ENCODE assay signal across 17 mouse cellular contexts in the genomic region with DNA sequence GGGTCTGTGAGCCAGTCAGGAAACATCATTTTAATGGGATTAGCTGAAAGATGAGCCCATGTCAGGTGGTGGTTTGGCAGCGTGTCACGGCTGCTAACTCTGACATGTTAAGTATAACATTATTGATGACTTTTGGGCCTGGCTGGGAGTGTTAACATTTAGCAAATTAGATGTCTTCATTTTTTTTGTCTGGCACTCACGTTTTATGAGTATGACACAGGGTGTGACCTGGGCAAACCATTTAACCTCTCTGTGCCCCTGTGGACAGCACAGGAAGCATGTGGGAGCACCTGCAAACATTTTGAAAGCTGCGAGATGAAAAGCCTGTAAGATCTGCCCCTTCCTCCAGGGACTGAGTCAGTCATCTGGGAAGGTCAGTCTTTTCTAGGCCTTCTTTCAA. TPM values are rescaled to one million over a fixed set of nuclear protein-coding genes. Genes with fewer than 3 reads are reported as not detected.
DNase-seq lines count a peak whose midpoint lies in the region; ATAC-seq lines count a peak whose summit lies in the region.
"Had no signal": no experiment of that assay in that cellular context is flagged by ENCODE, and none has a peak within 500 bp of the region (broad histone marks: within the 10 kb centered on the region; RNA-seq: fewer than 3 reads in every experiment).

No protein-coding gene starts in this region.

- H3K4me2 ChIP-seq in forebrain, embryonic 15.5 days (replicated peaks) = no peak overlapping the region
- H3K4me2 ChIP-seq in forebrain, embryonic 16.5 days (ENCODE audit: low read length) = no peak overlapping the region
- H3K4me2 ChIP-seq in midbrain, embryonic 11.5 days = no peak overlapping the region
- H3K4me2 ChIP-seq in midbrain, embryonic 16.5 days (ENCODE audit: low read length) = no peak overlapping the region
- H3K4me2 ChIP-seq in embryonic facial prominence, embryonic 14.5 days (ENCODE audit: low read depth, low read length) = no peak overlapping the region
- no peak overlapping the region for H3K4me2 ChIP-seq in stomach, embryonic 16.5 days (ENCODE audit: low read depth, low read length)
- H3K4me2 ChIP-seq: limb, embryonic 12.5 days; neural tube, embryonic 13.5 days had no signal

- 43% methylated on average over 4 of the region's 4 CpGs for WGBS in forebrain, embryonic 15.5 days
- 50% methylated on average over 4 of the region's 4 CpGs for WGBS in forebrain, embryonic 16.5 days
- WGBS in midbrain, embryonic 11.5 days = 25% methylated on average over 4 of the region's 4 CpGs
- 36% methylated on average over 4 of the region's 4 CpGs for WGBS in midbrain, embryonic 16.5 days
- 21% methylated on average over 4 of the region's 4 CpGs for WGBS in embryonic facial prominence, embryonic 14.5 days
- 30% methylated on average over 4 of the region's 4 CpGs for WGBS in stomach, embryonic 16.5 days

- peak; percentile 81 for DNase-seq in midbrain, embryonic 11.5 days (ENCODE audit: low spot score, missing footprints)
- DNase-seq in embryonic facial prominence, embryonic 14.5 days (ENCODE audit: low spot score) = no peak
- no peak for DNase-seq in frontal cortex, postnatal 36 days (ENCODE audit: low spot score in 2 of 2)
- no peak for DNase-seq in urinary bladder, postnatal 14 days (ENCODE audit: low spot score)
- DNase-seq: cerebellum, adult 8-10 months; heart, postnatal 4 days; lung, adult 2 months; spleen, adult 18-20 months; thymus, adult 18-20 months had no signal

- H3K9me3 ChIP-seq in forebrain, embryonic 15.5 days = no peaks in the 10 kb centered on the region
- H3K9me3 ChIP-seq in forebrain, embryonic 16.5 days (ENCODE audit: control insufficient read depth, low read length) = no peaks in the 10 kb centered on the region
- H3K9me3 ChIP-seq in midbrain, embryonic 11.5 days (ENCODE audit: control insufficient read depth, low read length) = no peaks in the 10 kb centered on the region
- no peaks in the 10 kb centered on the region for H3K9me3 ChIP-seq in midbrain, embryonic 16.5 days (replicated peaks; ENCODE audit: control insufficient read depth, low read length, poor library complexity, severe bottlenecking)
- no peaks in the 10 kb centered on the region for H3K9me3 ChIP-seq in embryonic facial prominence, embryonic 14.5 days (ENCODE audit: control insufficient read depth, low read length)
- no peaks in the 10 kb centered on the region for H3K9me3 ChIP-seq in stomach, embryonic 16.5 days (replicated peaks; ENCODE audit: control insufficient read depth, low read length)
- H3K9me3 ChIP-seq: limb, embryonic 12.5 days; neural tube, embryonic 13.5 days had no signal

- no peak overlapping the region for H3K4me3 ChIP-seq in forebrain, embryonic 15.5 days
- no peak overlapping the region for H3K4me3 ChIP-seq in forebrain, embryonic 16.5 days (replicated peaks; ENCODE audit: low read length)
- no peak overlapping the region for H3K4me3 ChIP-seq in midbrain, embryonic 11.5 days (ENCODE audit: low read depth, low read length)
- no peak overlapping the region for H3K4me3 ChIP-seq in midbrain, embryonic 16.5 days (ENCODE audit: low read depth, low read length)
- H3K4me3 ChIP-seq in embryonic facial prominence, embryonic 14.5 days (ENCODE audit: low read depth, low read length) = no peak overlapping the region
- no peak overlapping the region for H3K4me3 ChIP-seq in stomach, embryonic 16.5 days (replicated peaks; ENCODE audit: low read length)
- H3K4me3 ChIP-seq: erythroblast, embryonic 14.5 days; limb, embryonic 12.5 days; neural tube, embryonic 13.5 days had no signal

- H3K4me1 ChIP-seq in forebrain, embryonic 15.5 days = peaks cover 25% of the 10 kb centered on the region
- peaks cover 22% of the 10 kb centered on the region for H3K4me1 ChIP-seq in forebrain, embryonic 16.5 days (replicated peaks; ENCODE audit: control insufficient read depth, insufficient read depth, low read length)
- H3K4me1 ChIP-seq in midbrain, embryonic 11.5 days (ENCODE audit: control insufficient read depth, insufficient read depth, low read length) = peaks cover 15% of the 10 kb centered on the region
- H3K4me1 ChIP-seq in midbrain, embryonic 16.5 days (ENCODE audit: control insufficient read depth, insufficient read depth, low read length) = peaks cover 8% of the 10 kb centered on the region
- peaks cover 31% of the 10 kb centered on the region for H3K4me1 ChIP-seq in embryonic facial prominence, embryonic 14.5 days (ENCODE audit: control insufficient read depth, insufficient read depth, low read length)
- H3K4me1 ChIP-seq in stomach, embryonic 16.5 days (ENCODE audit: control insufficient read depth, insufficient read depth, low read length) = peaks cover 43% of the 10 kb centered on the region

- H3K27me3 ChIP-seq in forebrain, embryonic 15.5 days = no peaks in the 10 kb centered on the region
- no peaks in the 10 kb centered on the region for H3K27me3 ChIP-seq in forebrain, embryonic 16.5 days (replicated peaks; ENCODE audit: control insufficient read depth, insufficient read depth, low read length)
- H3K27me3 ChIP-seq in midbrain, embryonic 11.5 days (ENCODE audit: control insufficient read depth, insufficient read depth, low read length) = no peaks in the 10 kb centered on the region
- H3K27me3 ChIP-seq in midbrain, embryonic 16.5 days (ENCODE audit: control insufficient read depth, insufficient read depth, low read depth, low read length) = no peaks in the 10 kb centered on the region
- no peaks in the 10 kb centered on the region for H3K27me3 ChIP-seq in embryonic facial prominence, embryonic 14.5 days (replicated peaks; ENCODE audit: control insufficient read depth, insufficient read depth, low read length)
- no peaks in the 10 kb centered on the region for H3K27me3 ChIP-seq in stomach, embryonic 16.5 days (ENCODE audit: control insufficient read depth, insufficient read depth, low read length)
- H3K27me3 ChIP-seq: neural tube, embryonic 13.5 days had no signal

- H3K27ac ChIP-seq in forebrain, embryonic 15.5 days (replicated peaks) = peak overlapping the region; percentile 27; the same call in 1 of the 2 replicates
- H3K27ac ChIP-seq in forebrain, embryonic 16.5 days (ENCODE audit: low read length) = no peak overlapping the region
- no peak overlapping the region for H3K27ac ChIP-seq in midbrain, embryonic 11.5 days (ENCODE audit: low read depth, low read length)
- no peak overlapping the region for H3K27ac ChIP-seq in midbrain, embryonic 16.5 days (ENCODE audit: low read length)
- H3K27ac ChIP-seq in embryonic facial prominence, embryonic 14.5 days (replicated peaks; ENCODE audit: low read depth, low read length) = peak overlapping the region; percentile 12; the same call in 1 of the 2 replicates
- H3K27ac ChIP-seq in stomach, embryonic 16.5 days (ENCODE audit: low read length) = peak overlapping the region; percentile 61
- H3K27ac ChIP-seq: limb, embryonic 12.5 days; neural tube, embryonic 13.5 days had no signal

- ATAC-seq in forebrain, embryonic 15.5 days (replicated peaks) = no peak
- no peak for ATAC-seq in forebrain, embryonic 16.5 days
- no peak for ATAC-seq in midbrain, embryonic 11.5 days (ENCODE audit: low FRiP score)
- ATAC-seq in midbrain, embryonic 16.5 days = no peak
- no peak for ATAC-seq in embryonic facial prominence, embryonic 14.5 days (ENCODE audit: low read depth)
- ATAC-seq in stomach, embryonic 16.5 days (ENCODE audit: insufficient read depth, low FRiP score) = no peak
- ATAC-seq: inflammation-experienced regulatory T-cells, adult 6 months had no signal

- H3K9ac ChIP-seq in forebrain, embryonic 15.5 days (replicated peaks) = no peak overlapping the region
- no peak overlapping the region for H3K9ac ChIP-seq in forebrain, embryonic 16.5 days (replicated peaks; ENCODE audit: low read depth, low read length)
- no peak overlapping the region for H3K9ac ChIP-seq in midbrain, embryonic 11.5 days (ENCODE audit: low read length)
- no peak overlapping the region for H3K9ac ChIP-seq in midbrain, embryonic 16.5 days (ENCODE audit: low read depth, low read length)
- H3K9ac ChIP-seq in embryonic facial prominence, embryonic 14.5 days (ENCODE audit: low read depth, low read length) = no peak overlapping the region
- H3K9ac ChIP-seq in stomach, embryonic 16.5 days (ENCODE audit: low read length) = no peak overlapping the region
- H3K9ac ChIP-seq: limb, embryonic 12.5 days; neural tube, embryonic 13.5 days had no signal

- no peaks in the 10 kb centered on the region for H3K36me3 ChIP-seq in forebrain, embryonic 15.5 days
- no peaks in the 10 kb centered on the region for H3K36me3 ChIP-seq in forebrain, embryonic 16.5 days (ENCODE audit: control insufficient read depth, insufficient read depth)
- H3K36me3 ChIP-seq in midbrain, embryonic 11.5 days (ENCODE audit: control insufficient read depth, insufficient read depth, low read length) = no peaks in the 10 kb centered on the region
- no peaks in the 10 kb centered on the region for H3K36me3 ChIP-seq in midbrain, embryonic 16.5 days (ENCODE audit: control insufficient read depth, insufficient read depth, low read length)
- no peaks in the 10 kb centered on the region for H3K36me3 ChIP-seq in embryonic facial prominence, embryonic 14.5 days (ENCODE audit: control insufficient read depth, insufficient read depth, low read length)
- no peaks in the 10 kb centered on the region for H3K36me3 ChIP-seq in stomach, embryonic 16.5 days (ENCODE audit: control insufficient read depth, insufficient read depth, low read length)
- H3K36me3 ChIP-seq: limb, embryonic 12.5 days; neural tube, embryonic 13.5 days had no signal

RNA-seq across cellular contexts. Expression of gene Pcnx, which starts 2.6 kb away (rescaled TPM):
- polyA plus RNA-seq in forebrain, embryonic 15.5 days (2015; fragmentation: Nextera tagmentation; extraction: Ambion mirVana) = 12.6 and 14.2 TPM in 2 replicates
- 15.7 and 16.4 TPM in 2 replicates for polyA plus RNA-seq in forebrain, embryonic 16.5 days (2015; fragmentation: Nextera tagmentation; extraction: Ambion mirVana)
- polyA plus RNA-seq in midbrain, embryonic 11.5 days (2014; fragmentation: Nextera tagmentation; extraction: Ambion mirVana) = 11.4 and 11.9 TPM in 2 replicates
- polyA plus RNA-seq in midbrain, embryonic 16.5 days (2015; fragmentation: Nextera tagmentation; extraction: Ambion mirVana) = 9.9 and 11.3 TPM in 2 replicates
- 16.7 and 20.0 TPM in 2 replicates for polyA plus RNA-seq in embryonic facial prominence, embryonic 14.5 days (2014; fragmentation: Nextera tagmentation; extraction: Ambion mirVana)
- polyA plus RNA-seq in stomach, embryonic 16.5 days (2015; fragmentation: Nextera tagmentation; extraction: Ambion mirVana) = 10.3 and 10.8 TPM in 2 replicates

Comparison
In these comparisons a context has a peak if more than half of its experiments do, and no peak if none do; other contexts are left out.
1. H3K27ac ChIP-seq: peak in forebrain, embryonic 15.5 days (single experiment), embryonic facial prominence, embryonic 14.5 days (single experiment) and stomach, embryonic 16.5 days (single experiment); none in forebrain, embryonic 16.5 days (single experiment), midbrain, embryonic 11.5 days (single experiment) and midbrain, embryonic 16.5 days (single experiment).